Mouse (Mus musculus): ENCODE data around the gene Cfap97d2. TPM values are rescaled to one million over a fixed set of nuclear protein-coding genes. Genes with fewer than 3 reads are reported as not detected.
A peak's percentile ranks its signal among the peaks of the same experiment; 100 is the strongest.

Cfap97d2 gene
- polyA plus RNA-seq, 1 experiment: 6.9 TPM

GRCm38 (mm10) chr8:13757805-13758727, 52.4 kb downstream of the Cfap97d2 start:
- peak overlapping the region; percentile 98 for H3K4me3 ChIP-seq (replicated peaks)
- TF ChIP-seq GATA1 (IDR thresholded peaks at IDR 0.05; ENCODE audit: borderline replicate concordance, low read length) (no peak), FLI1 (IDR thresholded peaks at IDR 0.05; ENCODE audit: low read length) (no peak)
- no peaks in the 10 kb centered on the region for H3K27me3 ChIP-seq (replicated peaks)
- peaks cover 32% of the 10 kb centered on the region for H3K36me3 ChIP-seq (replicated peaks; ENCODE audit: low read length)
- H3K9me3 ChIP-seq: no peaks in the 10 kb centered on the region
- H3K4me1 ChIP-seq: peaks cover 48% of the 10 kb centered on the region

DNA sequence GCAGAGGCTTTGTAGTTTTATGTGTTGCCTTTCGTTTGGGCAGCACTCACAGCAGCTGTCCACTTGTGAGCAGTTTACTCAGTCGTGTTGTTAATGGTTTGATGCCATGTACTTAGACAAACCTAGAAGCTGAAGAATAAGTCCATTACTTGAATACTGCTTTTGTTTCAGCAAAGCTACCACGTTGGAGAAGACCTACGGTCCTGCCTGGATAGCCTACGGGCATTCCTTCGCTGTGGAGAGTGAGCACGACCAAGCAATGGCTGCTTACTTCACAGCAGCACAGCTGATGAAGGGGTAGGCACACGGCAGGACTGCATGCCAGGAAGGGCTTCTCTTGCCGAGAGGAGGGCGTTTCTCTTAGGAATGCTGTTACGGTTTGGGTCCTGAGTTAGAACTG, 63.5 kb downstream of the Cfap97d2 start:
- H3K9me3 ChIP-seq: no peaks in the 10 kb centered on the region
- H3K36me3 ChIP-seq (replicated peaks; ENCODE audit: low read length): peaks cover 97% of the 10 kb centered on the region
- no peak for TF ChIP-seq GATA1 (IDR thresholded peaks at IDR 0.05; ENCODE audit: borderline replicate concordance, low read length)
- no peak for TF ChIP-seq FLI1 (IDR thresholded peaks at IDR 0.05; ENCODE audit: low read length)
- no peaks in the 10 kb centered on the region for H3K4me1 ChIP-seq
- no peaks in the 10 kb centered on the region for H3K27me3 ChIP-seq (replicated peaks)
- H3K4me3 ChIP-seq (replicated peaks): no peak overlapping the region

- Histone ChIP-seq H3K27me3 (replicated peaks) (no peaks in the 10 kb centered on the region), H3K9me3 (no peaks in the 10 kb centered on the region), H3K4me3 (replicated peaks) (no peak overlapping the region), H3K36me3 (replicated peaks; ENCODE audit: low read length) (peaks cover 69% of the 10 kb centered on the region), H3K4me1 (peaks cover 62% of the 10 kb centered on the region)
- TF ChIP-seq GATA1 (IDR thresholded peaks at IDR 0.05; ENCODE audit: borderline replicate concordance, low read length) (no peak), FLI1 (IDR thresholded peaks at IDR 0.05; ENCODE audit: low read length) (no peak)
Measured at GRCm38 (mm10) chr8:13780536-13780935, 74.8 kb downstream of the Cfap97d2 start.

DNA sequence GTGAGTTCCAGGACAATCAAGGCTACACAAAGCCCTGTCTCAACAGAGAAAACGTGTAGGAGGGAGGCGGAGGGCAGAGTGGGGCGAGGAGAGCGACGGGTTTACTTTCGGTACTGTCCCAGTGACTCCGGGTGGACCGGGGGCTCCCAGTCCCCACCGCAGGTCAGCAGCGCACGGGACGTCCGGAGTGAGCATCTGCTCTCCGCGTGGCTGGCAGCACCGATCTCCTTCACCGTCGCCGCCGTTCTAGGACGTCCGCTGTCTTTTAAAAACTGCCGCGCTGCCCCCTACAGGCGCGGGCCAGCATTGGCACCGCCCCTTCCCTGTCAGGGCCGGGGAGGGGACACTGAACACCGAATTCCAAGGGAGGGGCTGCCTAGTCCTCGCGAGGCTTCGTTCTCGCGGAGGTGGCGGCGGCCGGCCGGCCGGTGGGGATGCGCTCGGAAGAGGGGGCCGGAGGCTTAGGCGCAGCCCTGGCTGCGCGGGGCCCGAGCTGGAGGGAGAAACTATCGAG, 79.6 kb downstream of the Cfap97d2 start, which contains the start of gene Upf3a:
Gene Upf3a (plus strand): TSS at position 366 of the 514 bp plus-strand sequence.
- H3K4me3 ChIP-seq (replicated peaks): peak within 1 kb of the TSS; percentile 93
- H3K9me3 ChIP-seq: no peaks in the 10 kb centered on the region
- no peaks in the 10 kb centered on the region for H3K27me3 ChIP-seq (replicated peaks)
- peaks cover 48% of the 10 kb centered on the region for H3K4me1 ChIP-seq
- TF ChIP-seq GATA1 (IDR thresholded peaks at IDR 0.05; ENCODE audit: borderline replicate concordance, low read length): no peak
- no peak; the same call in 1 of the 2 replicates for TF ChIP-seq FLI1 (IDR thresholded peaks at IDR 0.05; ENCODE audit: low read length)
- H3K36me3 ChIP-seq (replicated peaks; ENCODE audit: low read length): peaks cover 53% of the 10 kb centered on the region

- Histone ChIP-seq H3K9me3 (no peaks in the 10 kb centered on the region), H3K36me3 (replicated peaks; ENCODE audit: low read length) (peaks cover 48% of the 10 kb centered on the region), H3K4me1 (peaks cover 43% of the 10 kb centered on the region), H3K27me3 (replicated peaks) (no peaks in the 10 kb centered on the region), H3K4me3 (replicated peaks) (peak overlapping the region; percentile 93)
- TF ChIP-seq FLI1 (IDR thresholded peaks at IDR 0.05; ENCODE audit: low read length) (no peak), GATA1 (IDR thresholded peaks at IDR 0.05; ENCODE audit: borderline replicate concordance, low read length) (no peak)
Measured at GRCm38 (mm10) chr8:13785764-13786299, 80.1 kb downstream of the Cfap97d2 start.

- TF ChIP-seq FLI1 (IDR thresholded peaks at IDR 0.05; ENCODE audit: low read length): no peak
- no peak for TF ChIP-seq GATA1 (IDR thresholded peaks at IDR 0.05; ENCODE audit: borderline replicate concordance, low read length)
Measured at GRCm38 (mm10) chr8:13789606-13790005, 83.9 kb downstream of the Cfap97d2 start.

More at GRCm38 (mm10) chr8:13789606-13790005, 83.9 kb downstream of the Cfap97d2 start:
- Histone ChIP-seq H3K36me3 (replicated peaks; ENCODE audit: low read length) (peaks cover 59% of the 10 kb centered on the region), H3K9me3 (no peaks in the 10 kb centered on the region), H3K4me1 (peaks cover 17% of the 10 kb centered on the region), H3K4me3 (replicated peaks) (no peak overlapping the region), H3K27me3 (replicated peaks) (no peaks in the 10 kb centered on the region)

Other genes starting within 250 kb of the Cfap97d2 start
- gene Gas6, start 211.4 kb upstream of the Cfap97d2 start, polyA plus RNA-seq (2012; ENCODE audit: insufficient read depth, low replicate concordance): 1.3 TPM in 1 of 2 replicates, not detected in the other
- gene 1700029H14Rik, start 143.4 kb upstream of the Cfap97d2 start, polyA plus RNA-seq (2012; ENCODE audit: insufficient read depth, low replicate concordance): 20.4 and 26.5 TPM in 2 replicates
- 86.3 and 103 TPM in 2 replicates for gene Rasa3, start 28.3 kb upstream of the Cfap97d2 start, polyA plus RNA-seq (2012; ENCODE audit: insufficient read depth, low replicate concordance)
- 1.8 and 10.6 TPM in 2 replicates for gene Cdc16, start 51.8 kb downstream of the Cfap97d2 start, polyA plus RNA-seq (2012; ENCODE audit: insufficient read depth, low replicate concordance)
- 2.7 and 32.8 TPM in 2 replicates for gene Upf3a, start 79.7 kb downstream of the Cfap97d2 start, polyA plus RNA-seq (2012; ENCODE audit: insufficient read depth, low replicate concordance)
- not detected in 2 replicates for gene AF366264, start 132.5 kb downstream of the Cfap97d2 start, polyA plus RNA-seq (2012; ENCODE audit: insufficient read depth, low replicate concordance)
- 2.3 and 2.9 TPM in 2 replicates for gene Champ1, start 163.8 kb downstream of the Cfap97d2 start, polyA plus RNA-seq (2012; ENCODE audit: insufficient read depth, low replicate concordance)
- 1.7 TPM in 1 of 2 replicates, not detected in the other for gene Coprs, start 184.4 kb downstream of the Cfap97d2 start, polyA plus RNA-seq (2012; ENCODE audit: insufficient read depth, low replicate concordance)

Data from megakaryocyte, embryonic 14.5 days (primary cell).